Mouse (Mus musculus) olfactory bulb, adult 2 months (tissue): ENCODE results near the gene Msh5. TPM values are rescaled to one million over a fixed set of nuclear protein-coding genes. Genes with fewer than 3 reads are reported as not detected.
A peak's percentile ranks its signal among the peaks of the same experiment; 100 is the strongest.

Experiments
- H3K27ac ChIP-seq: fragments of 200-500 bp; 2 replicates; pipeline ENCODE4 v1.5.1; 2012; ENCODE audit warnings: low read depth, low read length; ENCODE audit not compliant: insufficient read depth
- H3K4me1 ChIP-seq: fragments of 200-500 bp; 2 replicates; pipeline ENCODE4 v1.6.1; 2012; ENCODE audit warnings: low read length; ENCODE audit not compliant: control insufficient read depth, insufficient read depth
- H3K4me3 ChIP-seq: fragments of 200-500 bp; 2 replicates; pipeline ENCODE4 v1.5.1; 2012; ENCODE audit warnings: mild to moderate bottlenecking, low read depth, low read length, moderate library complexity; ENCODE audit not compliant: insufficient read depth
- CTCF ChIP-seq: fragments of 200-500 bp; IDR thresholded peaks from 2 replicates; pipeline ENCODE4 v1.5.1; 2012; ENCODE audit warnings: low read depth, mild to moderate bottlenecking, low read length, moderate library complexity; ENCODE audit not compliant: insufficient read depth
- POLR2A ChIP-seq: fragments of 200-500 bp; IDR thresholded peaks from 2 replicates; pipeline ENCODE4 v1.6.1; 2012; ENCODE audit warnings: mild to moderate bottlenecking, low read depth, low read length, moderate library complexity; ENCODE audit not compliant: insufficient read depth
- WGBS: fragments of 180-500 bp; shearing (Covaris S2); methylation state at CpG from one replicate; pipeline ENCODE4 v1.1.7; 2018; 5-methylcytosine and 5-hydroxymethylcytosine counted together
- polyA plus RNA-seq: library from polyadenylated mRNA; stranded (reverse); fragments of >200 nt; gene quantifications from 2 replicates; pipeline ENCODE4 v1.2.4, GENCODE M21; 2012; ENCODE audit warnings: low replicate concordance; ENCODE audit not compliant: missing spikeins, insufficient read depth, insufficient read length

The Msh5 gene
- polyA plus RNA-seq, 1 experiment, result not detected

DNA sequence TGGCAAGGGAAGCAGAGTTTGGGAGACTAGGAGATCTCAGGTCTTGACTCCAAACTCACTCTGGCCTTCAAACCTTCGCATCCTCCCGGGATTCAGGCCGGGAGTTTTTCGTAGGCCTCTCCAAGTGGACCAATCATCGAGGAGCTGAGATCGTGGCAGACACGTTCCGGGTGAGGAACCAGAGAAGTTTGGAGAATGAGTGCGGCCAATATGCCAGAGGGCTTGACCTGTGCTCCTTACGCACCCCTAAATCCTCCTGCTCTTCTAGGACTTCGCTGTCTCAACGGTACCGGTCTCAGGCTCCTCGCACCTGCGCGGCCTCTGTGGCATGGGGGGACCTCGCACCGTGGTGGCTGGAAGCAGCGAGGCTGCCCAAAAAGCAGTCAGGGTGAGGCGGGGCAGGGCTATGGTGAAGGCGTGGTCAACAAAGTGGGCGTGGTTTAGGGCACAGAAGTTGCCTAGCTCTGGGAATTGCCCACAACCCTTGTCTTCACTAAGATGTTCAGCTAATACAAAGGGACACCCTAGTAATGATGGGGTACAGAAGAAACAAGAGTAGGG, 14.3 kb upstream of the Msh5 start:
- peaks cover 18% of the 10 kb centered on the region; the same call in 1 of the 2 replicates for H3K4me1 ChIP-seq
- H3K4me3 ChIP-seq, result no peak overlapping the region
- no peak for TF ChIP-seq CTCF
- no peak for TF ChIP-seq POLR2A
- 73% methylated on average over 22 of the region's 22 CpGs for WGBS
- no peak overlapping the region for H3K27ac ChIP-seq

DNA sequence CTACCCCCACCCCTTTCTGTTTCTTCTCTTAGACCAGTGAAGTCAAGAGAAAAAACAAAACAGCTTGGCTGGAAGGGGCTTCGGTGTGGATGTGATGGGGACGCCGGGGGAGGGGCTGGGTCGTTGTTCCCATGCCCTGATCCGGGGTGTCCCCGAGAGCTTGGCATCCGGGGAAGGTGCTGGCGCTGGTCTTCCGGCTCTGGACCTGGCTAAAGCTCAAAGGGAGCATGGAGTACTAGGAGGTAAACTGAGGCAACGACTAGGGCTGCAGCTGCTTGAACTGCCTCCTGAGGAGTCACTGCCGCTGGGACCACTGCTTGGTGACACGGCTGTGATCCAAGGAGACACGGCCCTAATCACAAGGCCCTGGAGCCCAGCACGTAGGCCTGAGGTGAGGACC, 13.5 kb upstream of the Msh5 start:
- Histone ChIP-seq H3K4me3 (peak overlapping the region; percentile 78; the same call in 1 of the 2 replicates), H3K4me1 (peaks cover 12% of the 10 kb centered on the region; the same call in 1 of the 2 replicates), H3K27ac (no peak overlapping the region)
- TF ChIP-seq CTCF, result no peak
- TF ChIP-seq POLR2A, result no peak
- 15% methylated on average over 14 of the region's 14 CpGs for WGBS

DNA sequence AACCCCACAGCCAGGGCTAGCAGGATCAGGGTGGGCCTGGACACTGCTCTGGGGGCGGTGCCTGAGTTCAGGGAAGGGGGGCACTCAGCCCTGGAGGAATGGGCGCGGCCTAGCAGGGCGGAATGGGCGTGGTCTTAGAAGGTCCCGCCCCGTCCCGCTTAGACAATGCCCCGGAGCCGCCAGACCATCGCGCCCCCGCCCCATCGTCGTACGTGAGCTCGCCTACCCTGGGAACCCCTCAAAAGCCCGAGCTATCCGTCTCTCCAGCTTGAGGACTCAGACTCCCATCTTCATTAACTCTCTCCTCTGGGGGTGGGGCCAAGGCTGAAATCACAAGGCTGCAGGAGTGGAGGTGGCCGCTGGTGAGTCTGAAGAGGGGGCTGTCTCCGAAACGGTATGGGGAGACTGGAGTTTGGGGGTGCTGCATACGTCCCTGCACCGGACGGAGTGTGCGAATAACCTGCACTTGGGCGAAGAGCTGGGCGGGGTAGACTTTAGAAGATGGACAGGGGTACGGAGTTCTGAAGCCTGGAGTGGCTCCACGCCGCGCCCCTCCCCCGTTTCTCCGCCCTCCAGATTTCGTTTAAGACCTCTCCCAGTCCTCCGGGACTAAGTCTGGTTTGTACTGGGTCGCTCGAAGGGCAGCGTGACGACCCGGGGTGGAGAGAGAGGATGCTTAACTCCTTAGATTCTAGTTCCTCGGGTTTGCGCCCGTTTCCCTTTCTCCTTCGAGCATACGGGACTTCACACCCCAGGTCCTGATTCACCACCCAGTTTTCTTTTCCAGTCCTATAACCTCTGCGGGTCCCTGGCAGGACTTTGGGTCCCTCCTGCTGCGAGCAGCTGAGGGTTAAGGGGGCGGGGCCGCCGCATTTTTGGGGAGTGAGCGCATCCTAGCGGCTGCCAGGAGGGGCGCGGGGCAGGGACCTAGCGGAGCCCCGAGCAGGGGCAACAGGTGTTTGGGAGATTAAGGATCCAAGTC, 12.7 kb upstream of the Msh5 start, which contains the start of gene Ddah2:
Gene Ddah2 (plus strand): TSS at position 125 of the 982 bp plus-strand sequence.
- WGBS, result under 1% methylated on average over 57 of the region's 57 CpGs
- TF ChIP-seq POLR2A (no peak; the same call in 1 of the 2 replicates), CTCF (peak; percentile 86)
- H3K4me3 ChIP-seq, result peak within 1 kb of the TSS; percentile 78
- peak within 1 kb of the TSS; percentile 4; the same call in 1 of the 2 replicates for H3K27ac ChIP-seq
- peaks cover 10% of the 10 kb centered on the region; the same call in 1 of the 2 replicates for H3K4me1 ChIP-seq

DNA sequence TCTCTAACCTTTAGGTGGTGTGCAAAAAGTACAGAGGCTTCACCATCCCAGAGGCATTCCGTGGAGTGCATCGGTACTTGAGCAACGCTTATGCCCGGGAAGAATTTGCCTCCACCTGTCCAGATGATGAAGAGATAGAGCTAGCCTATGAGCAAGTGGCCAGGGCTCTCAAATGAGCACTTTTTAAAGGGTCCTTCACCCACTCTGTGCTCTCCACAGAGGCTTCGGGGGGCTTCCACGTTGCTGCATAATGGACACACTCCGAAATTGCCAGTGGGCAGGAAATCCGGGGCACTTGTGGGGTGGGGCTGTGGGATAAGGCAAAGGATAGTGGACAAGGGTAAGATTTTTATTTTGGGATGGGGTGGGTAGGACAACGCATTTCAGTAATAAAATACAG, 11.8 kb upstream of the Msh5 start:
- peaks cover 10% of the 10 kb centered on the region; the same call in 1 of the 2 replicates for H3K4me1 ChIP-seq
- H3K4me3 ChIP-seq, result no peak overlapping the region
- WGBS, result 71% methylated on average over 9 of the region's 9 CpGs
- TF ChIP-seq POLR2A, result no peak
- TF ChIP-seq CTCF, result no peak
- H3K27ac ChIP-seq, result no peak overlapping the region

DNA sequence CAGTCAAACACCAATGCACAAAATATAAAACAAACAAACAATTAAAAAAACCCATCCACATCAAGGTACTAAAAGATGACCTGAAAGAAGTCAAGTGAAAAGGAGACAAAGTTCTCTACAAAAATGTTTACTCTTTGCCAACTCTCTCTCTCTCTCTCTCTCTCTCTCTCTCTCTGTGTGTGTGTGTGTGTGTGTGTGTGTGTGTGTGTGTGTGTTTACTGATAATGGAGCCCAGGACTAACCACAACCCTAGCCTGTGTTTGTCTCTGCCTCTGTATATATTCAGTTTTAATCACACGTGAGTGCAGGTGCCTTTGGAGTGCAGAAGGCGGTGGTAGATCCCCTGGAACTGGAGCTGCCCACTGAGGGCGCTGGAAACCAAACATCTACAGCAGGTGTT, 10.5 kb upstream of the Msh5 start:
- 91% methylated on average over 3 of the region's 3 CpGs for WGBS

DNA sequence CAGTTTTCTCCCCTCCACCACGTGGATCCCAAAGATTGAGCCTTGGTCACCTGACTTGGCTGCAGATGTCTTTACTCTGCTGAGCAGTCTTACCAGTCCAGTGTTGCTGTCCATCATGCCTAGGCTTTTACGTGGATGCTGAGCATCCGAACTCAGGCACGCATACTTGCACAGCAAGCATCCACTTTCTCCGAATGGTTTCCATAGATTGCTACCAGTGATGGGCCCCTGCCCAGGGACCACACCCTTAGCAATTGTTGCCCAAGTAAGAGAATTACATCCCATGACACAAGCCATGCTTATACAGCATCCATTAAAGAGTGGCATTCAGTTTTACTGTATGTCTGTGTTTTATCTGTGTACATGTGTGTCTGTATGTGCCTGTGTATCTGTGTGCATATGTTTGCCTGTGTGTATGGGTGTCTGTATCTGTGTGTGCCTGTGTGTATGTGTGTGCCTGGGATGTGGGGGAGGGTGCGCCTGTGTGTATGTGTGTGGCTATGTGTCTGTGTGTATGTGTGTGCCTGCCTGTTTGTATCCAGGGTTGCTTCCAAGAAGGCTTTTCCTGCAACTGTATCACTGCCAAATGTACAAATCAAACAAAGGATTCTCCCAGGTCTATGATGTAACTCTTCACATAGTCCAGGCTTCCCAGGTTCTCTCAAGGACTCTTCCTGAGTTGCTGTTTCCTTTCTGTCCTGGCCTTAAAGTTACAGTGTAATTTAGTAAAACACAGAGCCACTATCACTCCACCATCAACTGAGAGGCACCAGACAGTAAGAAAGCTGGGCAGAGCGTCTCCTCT, 9.3 kb upstream of the Msh5 start:
- Histone ChIP-seq H3K27ac (no peak overlapping the region), H3K4me3 (no peak overlapping the region), H3K4me1 (peaks cover 20% of the 10 kb centered on the region)
- 94% methylated on average over 7 of the region's 7 CpGs for WGBS
- no peak for TF ChIP-seq CTCF
- no peak for TF ChIP-seq POLR2A

More for the DNA sequence above, 10.5 kb upstream of the Msh5 start:
- Histone ChIP-seq H3K27ac (no peak overlapping the region), H3K4me3 (no peak overlapping the region), H3K4me1 (peaks cover 12% of the 10 kb centered on the region; the same call in 1 of the 2 replicates)
- TF ChIP-seq CTCF, result no peak
- no peak for TF ChIP-seq POLR2A

DNA sequence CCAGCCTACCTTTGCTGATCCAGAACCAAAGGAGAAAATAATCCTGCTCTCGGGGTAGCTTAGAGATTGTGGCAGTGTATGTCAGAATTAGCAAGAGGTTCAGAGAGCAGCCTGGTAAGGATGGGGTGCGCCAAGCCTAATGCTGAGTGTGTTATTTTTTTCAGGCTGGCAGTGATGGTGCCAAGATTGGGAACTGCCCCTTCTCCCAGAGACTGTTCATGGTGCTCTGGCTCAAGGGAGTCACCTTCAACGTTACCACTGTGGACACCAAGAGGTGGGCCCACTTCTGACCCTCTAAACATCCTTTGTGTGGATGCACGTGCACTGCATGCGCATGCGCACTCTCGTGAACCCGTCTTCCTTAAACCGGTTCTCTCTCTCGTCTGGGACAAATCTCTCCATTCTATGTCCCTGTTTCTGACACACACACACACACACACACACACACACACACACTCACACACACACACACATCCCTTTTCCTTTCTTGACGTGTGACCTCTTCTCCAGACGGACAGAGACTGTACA, 5.8 kb upstream of the Msh5 start:
- H3K4me1 ChIP-seq, result peaks cover 24% of the 10 kb centered on the region
- H3K27ac ChIP-seq, result 0 out of 2 replicates have a peak overlapping the region, but pooled peaks have one; percentile 41
- H3K4me3 ChIP-seq, result no peak overlapping the region
- TF ChIP-seq POLR2A, result no peak
- TF ChIP-seq CTCF, result no peak
- 79% methylated on average over 12 of the region's 12 CpGs for WGBS
